Comparison of ENCODE assay signal across 20 mouse cellular contexts in the genomic region with DNA sequence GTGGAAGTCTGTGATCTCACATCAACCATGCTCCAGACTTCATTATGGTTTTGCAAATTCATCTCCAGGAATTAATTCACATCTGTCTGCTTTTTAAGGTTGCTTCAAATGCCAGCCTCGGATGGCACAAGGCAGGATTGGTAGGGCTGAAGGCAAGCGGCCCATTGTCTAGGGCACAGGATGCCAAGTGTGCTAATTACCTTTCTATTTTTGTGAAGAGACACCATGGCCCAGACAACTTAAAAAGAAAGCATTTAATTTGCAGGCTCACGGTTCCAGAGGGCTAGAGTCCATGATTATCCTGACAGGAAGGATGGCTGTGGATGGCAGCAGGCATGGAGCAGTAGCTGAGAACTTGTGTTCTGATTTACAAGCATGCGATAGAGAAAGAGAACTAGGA. TPM values are rescaled to one million over a fixed set of nuclear protein-coding genes. Genes with fewer than 3 reads are reported as not detected.
"Had no signal": no experiment of that assay in that cellular context is flagged by ENCODE, and none has a peak within 500 bp of the region (broad histone marks: within the 10 kb centered on the region; RNA-seq: fewer than 3 reads in every experiment).

No protein-coding gene starts in this region.

- H3K36me3 ChIP-seq: lung, embryonic 15.5 days; midbrain, embryonic 13.5 days; midbrain, embryonic 15.5 days; neural tube, embryonic 12.5 days; stomach, embryonic 15.5 days had no signal

- H3K4me2 ChIP-seq: lung, embryonic 15.5 days; midbrain, embryonic 11.5 days; midbrain, embryonic 13.5 days; midbrain, embryonic 15.5 days; neural tube, embryonic 12.5 days; stomach, embryonic 15.5 days had no signal

- H3K4me1 ChIP-seq: lung, embryonic 15.5 days; midbrain, embryonic 15.5 days; neural tube, embryonic 12.5 days; stomach, embryonic 15.5 days had no signal

- H3K27ac ChIP-seq: lung, embryonic 15.5 days; macrophage; midbrain, embryonic 13.5 days; midbrain, embryonic 15.5 days; neural tube, embryonic 12.5 days; stomach, embryonic 15.5 days; stomach, postnatal 0 days had no signal

- DNase-seq: lung, adult 2 months; lung, postnatal 14 days; lung, postnatal 36 days; right cerebral cortex, postnatal 14 days; thymus, adult 2 months; thymus, postnatal 25 days; thymus, postnatal 4 days had no signal

- H3K4me3 ChIP-seq: lung, embryonic 15.5 days; megakaryocyte, embryonic 14.5 days; midbrain, embryonic 13.5 days; midbrain, embryonic 15.5 days; neural tube, embryonic 12.5 days; stomach, embryonic 15.5 days had no signal

- H3K9ac ChIP-seq: lung, embryonic 15.5 days; midbrain, embryonic 13.5 days; midbrain, embryonic 15.5 days; neural tube, embryonic 12.5 days; stomach, embryonic 15.5 days had no signal

- H3K9me3 ChIP-seq: lung, embryonic 15.5 days; midbrain, embryonic 13.5 days; midbrain, embryonic 15.5 days; neural tube, embryonic 12.5 days; stomach, embryonic 15.5 days had no signal

- ATAC-seq: lung, postnatal 0 days; midbrain, embryonic 13.5 days; midbrain, embryonic 15.5 days had no signal

- H3K27me3 ChIP-seq: midbrain, embryonic 13.5 days; midbrain, embryonic 15.5 days; neural tube, embryonic 12.5 days had no signal

RNA-seq across cellular contexts. Expression of a gene that starts 35.0 kb away (rescaled TPM):
- polyA plus RNA-seq: lung, adult 2 months; lung, embryonic 15.5 days; lung, postnatal 0 days; macrophage; spleen, adult 2 months; stomach, embryonic 15.5 days; testis, adult 2 months; urinary bladder, adult 2 months had no signal
